Mouse (Mus musculus) frontal cortex, postnatal 14 days (tissue): ENCODE data around the gene Arhgef15.

Source experiments
- DNase-seq, 2 experiments: peaks; one replicate each; pipeline ENCODE4 v3.0.0; 2022; ENCODE audit warnings: low spot score in 2 of 2

Gene Arhgef15

GRCm38 (mm10) chr11:68914566-68914965 lies 42.7 kb downstream of the Arhgef15 start:
- DNase-seq, result no peak

- no peak for DNase-seq
Measured at GRCm38 (mm10) chr11:68911531-68912177, 45.6 kb downstream of the Arhgef15 start.

- DNase-seq, result no peak
Measured at GRCm38 (mm10) chr11:68908846-68909503, 48.3 kb downstream of the Arhgef15 start.

GRCm38 (mm10) chr11:68907251-68907650 lies 50.0 kb downstream of the Arhgef15 start:
- no peak for DNase-seq

- DNase-seq, result no peak
Measured at GRCm38 (mm10) chr11:68906461-68906790, 50.9 kb downstream of the Arhgef15 start.

- DNase-seq, result no peak
Measured at GRCm38 (mm10) chr11:68905665-68906460, 51.4 kb downstream of the Arhgef15 start.

GRCm38 (mm10) chr11:68905138-68905531 lies 52.1 kb downstream of the Arhgef15 start:
- DNase-seq, result no peak

GRCm38 (mm10) chr11:68904375-68905137 lies 52.7 kb downstream of the Arhgef15 start:
- DNase-seq, result peak; percentile 50 to 72

GRCm38 (mm10) chr11:68903775-68904174 lies 53.5 kb downstream of the Arhgef15 start:
- DNase-seq, result no peak

- DNase-seq, result no peak
Measured at GRCm38 (mm10) chr11:68902823-68903222, 54.5 kb downstream of the Arhgef15 start.

GRCm38 (mm10) chr11:68902367-68902766 lies 54.9 kb downstream of the Arhgef15 start:
- DNase-seq, result no peak

- no peak for DNase-seq
Measured at GRCm38 (mm10) chr11:68902047-68902364, 55.3 kb downstream of the Arhgef15 start.

- peak; percentile 97 to 99 for DNase-seq
Measured at GRCm38 (mm10) chr11:68901351-68902046, 55.8 kb downstream of the Arhgef15 start, which contains the start of gene Rpl26. Gene Rpl26 (plus strand): TSS chr11:68901583.

- no peak for DNase-seq
Measured at GRCm38 (mm10) chr11:68900519-68901350, 56.5 kb downstream of the Arhgef15 start.

GRCm38 (mm10) chr11:68899815-68900214 lies 57.5 kb downstream of the Arhgef15 start:
- DNase-seq, result no peak

- no peak for DNase-seq
Measured at GRCm38 (mm10) chr11:68898790-68899189, 58.5 kb downstream of the Arhgef15 start.

- no peak for DNase-seq
Measured at GRCm38 (mm10) chr11:68897838-68898237, 59.4 kb downstream of the Arhgef15 start.

- no peak for DNase-seq
Measured at GRCm38 (mm10) chr11:68897120-68897519, 60.2 kb downstream of the Arhgef15 start.

GRCm38 (mm10) chr11:68896247-68896646 lies 61.0 kb downstream of the Arhgef15 start:
- no peak for DNase-seq

- DNase-seq, result no peak
Measured at GRCm38 (mm10) chr11:68893911-68894464, 63.3 kb downstream of the Arhgef15 start.
